Mouse (Mus musculus) embryonic facial prominence, embryonic 14.5 days (tissue): ENCODE measurements at regions not wholly inside any gene's neighbourhood (a gene's known extent, or its start where the extent isn't known, plus 50 kb on each side); places are given as distances from the start of the nearest gene placed in this dataset.
A peak's percentile ranks its signal among the peaks of the same experiment; 100 is the strongest.

ENCODE experiments used
- ATAC-seq: fragments of 200-750 bp; cut with Nextera tagmentation; 2 replicates; pipeline ENCODE4 v1.8.0; 2017; ENCODE audit warnings: low read depth, moderate number of reproducible peaks, moderate TSS enrichment
- DNase-seq: peaks from one replicate; pipeline ENCODE4 v3.0.0-alpha.2; 2015; ENCODE audit warnings: low spot score
- H3K27ac ChIP-seq: fragments of 300-500 bp; sonication (generic); replicated peaks from 2 replicates; pipeline ENCODE4 v1.5.1; 2014; ENCODE audit warnings: low read depth, mild to moderate bottlenecking, low read length, moderate library complexity
- H3K27me3 ChIP-seq: fragments of 300-500 bp; sonication (generic); replicated peaks from 2 replicates; pipeline ENCODE4 v1.6.1; 2014; ENCODE audit warnings: low read length; ENCODE audit not compliant: control insufficient read depth, insufficient read depth
- H3K36me3 ChIP-seq: fragments of 300-500 bp; sonication (generic); 2 replicates; pipeline ENCODE4 v1.6.1; 2014; ENCODE audit warnings: low read length, mixed read lengths; ENCODE audit not compliant: control insufficient read depth, insufficient read depth
- H3K4me1 ChIP-seq: fragments of 300-500 bp; sonication (generic); 2 replicates; pipeline ENCODE4 v1.6.1; 2014; ENCODE audit warnings: antibody characterized with exemption, low read length; ENCODE audit not compliant: control insufficient read depth, insufficient read depth
- H3K4me2 ChIP-seq: fragments of 300-500 bp; sonication (generic); 2 replicates; pipeline ENCODE4 v1.6.1; 2014; ENCODE audit warnings: low read depth, mild to moderate bottlenecking, low read length, moderate library complexity, mixed read lengths
- H3K4me3 ChIP-seq: fragments of 300-500 bp; sonication (generic); 2 replicates; pipeline ENCODE4 v1.5.1; 2014; ENCODE audit warnings: low read depth, mild to moderate bottlenecking, low read length
- H3K9ac ChIP-seq: fragments of 300-500 bp; sonication (generic); 2 replicates; pipeline ENCODE4 v1.6.1; 2014; ENCODE audit warnings: low read depth, mild to moderate bottlenecking, low read length, moderate library complexity, mixed read lengths
- H3K9me3 ChIP-seq: fragments of 300-500 bp; sonication (generic); 2 replicates; pipeline ENCODE4 v1.6.1; 2016; ENCODE audit warnings: low read length; ENCODE audit not compliant: control insufficient read depth
- WGBS: fragments of 180-500 bp; shearing (Covaris S2); extraction: QIAGEN DNeasy Blood & Tissue Kit; methylation state at CpG from one replicate; pipeline ENCODE4 v1.1.7; 2014; 5-methylcytosine and 5-hydroxymethylcytosine counted together

DNA sequence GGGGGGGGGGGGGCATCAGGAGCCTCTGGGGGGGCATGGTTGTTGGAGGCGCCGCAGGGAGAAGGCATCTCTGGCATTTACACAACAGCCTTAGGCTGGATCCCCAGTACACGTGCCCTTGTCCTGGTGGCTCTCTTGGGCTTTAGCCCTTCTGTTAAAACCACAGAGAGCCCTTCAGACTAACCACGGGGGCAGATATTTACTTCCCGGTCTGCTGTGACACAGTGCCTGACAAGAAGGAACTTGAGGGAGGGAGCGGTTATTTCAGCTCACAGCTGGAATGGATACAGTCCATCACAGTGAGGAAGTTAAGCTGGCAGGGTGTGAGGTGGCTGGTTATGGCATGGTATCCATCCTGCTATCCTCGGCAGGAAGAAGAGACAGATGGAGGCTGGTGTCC lies 71.0 kb upstream of the Gm11733 start:
- Histone ChIP-seq H3K27ac (no peak overlapping the region), H3K27me3 (peaks cover 9% of the 10 kb centered on the region), H3K36me3 (no peaks in the 10 kb centered on the region), H3K4me2 (no peak overlapping the region), H3K4me3 (no peak overlapping the region), H3K9me3 (no peaks in the 10 kb centered on the region), H3K9ac (no peak overlapping the region), H3K4me1 (peaks cover 42% of the 10 kb centered on the region)
- WGBS, result 20% methylated on average over 7 of the region's 7 CpGs
- ATAC-seq (no peak), DNase-seq (no peak)

DNA sequence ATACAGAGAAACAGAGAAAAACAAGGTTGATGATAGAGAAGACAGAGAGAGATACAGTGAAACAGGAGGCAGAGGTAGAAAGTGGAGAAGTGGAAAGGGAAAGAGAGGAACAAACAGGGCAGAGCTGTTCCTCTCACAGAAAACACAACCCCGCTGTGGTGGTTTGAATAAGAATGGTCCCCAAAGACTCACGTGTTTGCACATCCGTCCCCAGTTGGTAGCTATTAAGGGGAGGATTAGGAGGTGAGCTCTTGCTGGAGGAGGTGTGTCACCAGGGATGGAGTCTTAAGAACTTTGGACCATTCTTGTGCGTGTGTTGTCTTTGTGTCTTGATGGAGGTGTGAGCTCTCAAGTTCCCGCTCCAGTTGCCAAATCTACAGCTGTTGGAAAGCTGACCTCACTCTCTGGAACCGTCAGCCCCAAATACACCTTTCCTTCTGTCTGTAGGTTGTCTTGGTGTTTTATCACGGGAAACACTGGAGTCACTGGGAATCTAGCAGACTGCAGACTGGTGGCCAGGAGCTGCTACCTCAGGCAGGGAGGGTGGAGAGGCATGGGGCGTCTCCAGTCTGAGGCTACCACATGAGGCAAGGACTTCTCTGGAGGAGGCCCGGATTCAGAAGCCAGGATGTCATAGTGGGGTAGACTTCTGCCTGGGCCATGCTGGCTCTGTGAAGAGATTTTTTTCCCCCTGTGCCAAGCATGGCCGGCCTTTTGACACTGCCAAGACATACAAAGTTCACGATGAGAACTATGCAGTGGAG lies 70.0 kb upstream of the Gm11733 start:
- H3K4me1 ChIP-seq, result peaks cover 45% of the 10 kb centered on the region
- no peak overlapping the region for H3K9ac ChIP-seq
- no peaks in the 10 kb centered on the region for H3K9me3 ChIP-seq
- ATAC-seq (no peak), DNase-seq (no peak)
- H3K27me3 ChIP-seq, result peaks cover 9% of the 10 kb centered on the region
- WGBS, result 13% methylated on average over 11 of the region's 11 CpGs
- no peak overlapping the region for H3K27ac ChIP-seq
- H3K36me3 ChIP-seq, result no peaks in the 10 kb centered on the region
- H3K4me2 ChIP-seq, result peak overlapping the region; percentile 52; the same call in 1 of the 2 replicates
- no peak overlapping the region for H3K4me3 ChIP-seq

DNA sequence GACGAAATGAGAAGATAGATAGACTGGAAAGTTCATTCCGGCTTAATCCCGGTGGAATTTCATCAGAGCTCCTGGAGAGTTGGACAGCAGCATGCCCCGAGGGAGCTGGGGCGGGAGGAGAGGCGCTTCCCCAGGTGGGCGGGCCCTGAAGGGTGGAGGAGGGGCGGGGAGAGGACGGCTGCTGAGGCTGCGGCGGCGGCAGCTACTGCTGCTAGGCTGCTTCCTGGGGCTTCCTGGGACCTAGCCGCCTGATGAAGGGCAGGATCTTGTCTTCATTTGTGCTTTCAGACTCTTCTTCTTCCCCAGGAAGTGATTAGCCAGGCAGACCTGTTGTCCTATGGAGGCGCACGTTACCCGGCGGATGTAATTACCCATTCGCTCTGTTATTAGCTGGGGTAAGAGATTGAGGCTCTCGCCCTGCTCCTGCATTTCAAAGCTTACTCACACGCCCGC lies 69.3 kb upstream of the Gm11733 start:
- DNase-seq (peak; percentile 77), ATAC-seq (peak; percentile 64; the same call in 1 of the 2 replicates)
- WGBS, result under 1% methylated on average over 18 of the region's 21 CpGs
- peaks cover 51% of the 10 kb centered on the region for H3K4me1 ChIP-seq
- peak overlapping the region; percentile 47 for H3K9ac ChIP-seq
- H3K4me3 ChIP-seq, result peak overlapping the region; percentile 28
- no peak overlapping the region for H3K27ac ChIP-seq
- peak overlapping the region; percentile 52 for H3K4me2 ChIP-seq
- peaks cover 9% of the 10 kb centered on the region for H3K27me3 ChIP-seq
- H3K36me3 ChIP-seq, result no peaks in the 10 kb centered on the region
- no peaks in the 10 kb centered on the region for H3K9me3 ChIP-seq

DNA sequence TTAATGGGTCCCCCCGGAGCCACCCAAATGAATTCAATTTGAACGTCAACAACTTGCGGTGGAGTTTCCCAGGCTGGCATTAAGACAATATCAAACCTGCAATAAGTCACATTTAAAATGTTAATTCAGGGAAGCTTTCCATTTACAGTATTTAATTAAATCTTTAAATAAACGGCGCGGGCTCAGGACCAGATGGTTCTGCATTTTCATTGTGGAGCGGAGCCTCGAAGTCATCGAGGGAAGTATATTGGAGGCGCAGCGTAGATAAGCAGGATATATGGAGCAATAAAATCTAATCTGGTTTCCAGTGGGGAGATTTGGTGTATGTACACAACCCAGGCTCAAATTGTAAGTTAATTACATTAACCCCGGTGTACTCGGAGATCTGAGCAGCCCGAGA lies 68.7 kb upstream of the Gm11733 start:
- DNase-seq, result no peak
- Histone ChIP-seq H3K4me1 (peaks cover 45% of the 10 kb centered on the region), H3K4me2 (peak overlapping the region; percentile 52), H3K9ac (no peak overlapping the region), H3K4me3 (peak overlapping the region; percentile 28), H3K9me3 (no peaks in the 10 kb centered on the region), H3K36me3 (no peaks in the 10 kb centered on the region), H3K27ac (no peak overlapping the region), H3K27me3 (peaks cover 9% of the 10 kb centered on the region)
- 2% methylated on average over 14 of the region's 14 CpGs for WGBS
- no peak for ATAC-seq

DNA sequence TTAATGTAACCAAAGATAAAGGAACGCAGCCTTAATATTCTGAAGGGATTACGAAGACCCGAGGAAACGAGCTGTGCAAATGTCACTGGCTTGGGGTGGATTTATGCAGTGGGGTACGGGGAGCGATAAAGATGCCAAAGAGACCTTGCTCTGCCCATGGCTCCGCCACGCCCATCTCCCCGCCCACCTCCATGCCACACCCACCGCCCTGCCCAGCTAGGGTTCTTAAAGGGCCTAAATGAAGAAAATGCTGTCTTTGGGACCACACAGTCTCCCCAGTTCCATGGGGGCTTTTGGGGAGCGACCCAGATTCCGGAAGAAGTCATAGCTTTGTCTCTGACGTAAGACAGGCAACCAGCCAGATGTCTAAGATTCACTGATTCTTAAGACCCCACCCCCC lies 68.2 kb upstream of the Gm11733 start:
- 0 out of 2 replicates have a peak overlapping the region, but pooled peaks have one; percentile 4 for H3K4me3 ChIP-seq
- peaks cover 45% of the 10 kb centered on the region for H3K4me1 ChIP-seq
- DNase-seq, result no peak
- 8% methylated on average over 12 of the region's 13 CpGs for WGBS
- H3K9me3 ChIP-seq, result no peaks in the 10 kb centered on the region
- peak overlapping the region; percentile 52 for H3K4me2 ChIP-seq
- peaks cover 9% of the 10 kb centered on the region for H3K27me3 ChIP-seq
- peak; percentile 30; the same call in 1 of the 2 replicates for ATAC-seq
- H3K36me3 ChIP-seq, result no peaks in the 10 kb centered on the region
- no peak overlapping the region for H3K9ac ChIP-seq
- no peak overlapping the region for H3K27ac ChIP-seq

DNA sequence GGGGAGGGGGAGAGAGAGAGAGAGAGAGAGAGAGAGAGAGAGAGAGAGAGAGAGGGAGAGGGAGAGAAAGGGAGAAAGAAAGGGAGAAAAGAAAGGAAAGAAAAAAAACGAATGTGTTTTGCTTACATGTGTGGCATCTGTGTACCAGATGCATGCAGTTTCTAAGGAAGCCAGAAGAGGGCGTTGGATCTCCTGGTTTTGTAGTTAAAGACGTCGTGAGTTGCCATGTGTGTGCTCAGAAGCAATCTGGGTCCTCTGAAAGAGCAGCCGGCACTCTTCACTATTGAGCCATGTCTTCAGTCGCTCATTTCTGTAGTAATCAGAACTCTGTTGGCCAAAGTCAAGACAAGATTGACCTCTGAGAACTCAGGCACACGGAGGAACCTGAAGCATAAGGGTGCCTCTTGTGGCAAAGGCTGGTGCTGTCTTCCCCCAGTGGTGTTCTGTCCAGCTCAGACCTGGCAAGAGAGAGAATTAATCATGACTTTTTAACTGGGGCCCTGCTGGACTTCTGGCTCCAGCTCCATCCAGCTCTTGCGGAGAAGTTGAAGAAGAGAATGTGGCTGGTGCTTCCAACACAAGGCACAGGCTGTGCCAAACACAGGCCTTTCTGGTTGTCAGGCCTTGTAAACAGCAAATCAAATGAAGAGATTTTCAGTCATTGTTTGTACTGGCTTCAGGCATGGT lies 67.0 kb upstream of the Gm11733 start:
- H3K4me3 ChIP-seq, result no peak overlapping the region
- ATAC-seq (no peak), DNase-seq (no peak)
- no peak overlapping the region for H3K4me2 ChIP-seq
- H3K9me3 ChIP-seq, result no peaks in the 10 kb centered on the region
- no peak overlapping the region for H3K27ac ChIP-seq
- peaks cover 45% of the 10 kb centered on the region for H3K4me1 ChIP-seq
- no peaks in the 10 kb centered on the region for H3K36me3 ChIP-seq
- WGBS, result 63% methylated on average over 8 of the region's 8 CpGs
- H3K27me3 ChIP-seq, result peaks cover 9% of the 10 kb centered on the region
- no peak overlapping the region for H3K9ac ChIP-seq

DNA sequence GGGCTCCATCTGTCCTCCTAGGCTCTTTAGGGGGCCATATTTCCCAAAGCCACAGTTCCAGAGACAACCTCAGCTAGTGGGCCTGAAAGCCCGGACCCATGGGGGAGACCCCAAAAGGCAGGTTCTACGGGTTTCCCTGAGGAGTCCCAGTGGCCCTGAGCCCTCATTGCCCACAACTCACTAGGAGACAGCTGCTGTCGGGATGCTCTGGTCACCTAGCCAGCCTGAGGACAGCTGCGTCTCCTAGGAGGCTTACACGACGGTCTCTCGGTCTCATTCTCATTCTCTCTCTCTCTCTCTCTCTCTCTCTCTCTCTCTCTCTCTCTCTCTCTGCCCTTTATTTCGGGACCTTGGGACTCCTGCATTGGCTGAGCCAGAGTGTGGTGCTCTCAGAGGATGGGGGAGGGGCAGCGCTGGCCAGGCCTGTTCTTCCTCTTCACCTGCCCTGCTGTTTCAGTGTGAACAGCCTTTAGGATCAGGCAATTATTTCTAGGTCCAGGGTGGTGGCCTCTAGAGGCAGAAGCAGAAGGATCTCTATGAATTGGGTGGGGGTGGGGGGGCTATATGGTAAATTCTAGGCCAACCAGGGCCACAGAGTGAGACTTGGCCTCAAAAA lies 66.1 kb upstream of the Gm11733 start:
- WGBS, result 62% methylated on average over 9 of the region's 9 CpGs
- no peaks in the 10 kb centered on the region for H3K36me3 ChIP-seq
- peaks cover 9% of the 10 kb centered on the region for H3K27me3 ChIP-seq
- H3K4me2 ChIP-seq, result no peak overlapping the region
- no peaks in the 10 kb centered on the region for H3K9me3 ChIP-seq
- ATAC-seq (no peak), DNase-seq (no peak)
- H3K4me3 ChIP-seq, result no peak overlapping the region
- H3K27ac ChIP-seq, result peak overlapping the region; percentile 71
- no peak overlapping the region for H3K9ac ChIP-seq
- H3K4me1 ChIP-seq, result peaks cover 45% of the 10 kb centered on the region

DNA sequence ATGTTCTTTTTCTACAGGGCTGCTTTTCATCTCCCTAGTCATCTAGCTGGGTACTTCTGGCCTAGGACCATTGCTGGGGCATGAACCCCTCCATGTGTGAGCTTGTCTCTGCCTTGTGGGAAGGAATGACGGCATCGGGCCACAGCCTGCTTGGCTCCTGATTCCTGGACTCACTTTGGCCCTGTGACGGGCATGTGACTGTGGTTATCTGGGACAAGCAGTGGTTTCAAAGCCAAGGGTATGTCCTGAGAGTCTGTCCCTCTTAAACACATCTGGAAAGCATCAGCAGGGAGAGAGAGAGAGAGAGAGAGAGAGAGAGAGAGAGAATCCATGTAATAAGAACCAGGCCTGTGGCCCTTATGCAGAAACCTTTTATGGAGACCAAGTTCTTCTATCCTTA lies 65.2 kb upstream of the Gm11733 start:
- DNase-seq, result peak; percentile 76
- no peak overlapping the region for H3K9ac ChIP-seq
- 33% methylated on average over 3 of the region's 3 CpGs for WGBS
- no peak overlapping the region for H3K4me2 ChIP-seq
- H3K4me3 ChIP-seq, result no peak overlapping the region
- no peaks in the 10 kb centered on the region for H3K36me3 ChIP-seq
- peak overlapping the region; percentile 71 for H3K27ac ChIP-seq
- ATAC-seq, result no peak
- H3K4me1 ChIP-seq, result peaks cover 40% of the 10 kb centered on the region
- peaks cover 5% of the 10 kb centered on the region; the same call in 1 of the 2 replicates for H3K27me3 ChIP-seq
- H3K9me3 ChIP-seq, result no peaks in the 10 kb centered on the region
